Mouse (Mus musculus) small intestine, adult 2 months (tissue): ENCODE measurements around the gene Ncoa1.

Experiments
- CTCF ChIP-seq: fragments of 200-500 bp; IDR thresholded peaks from 2 replicates; pipeline ENCODE4 v1.5.1; 2012; ENCODE audit warnings: low read depth, mild to moderate bottlenecking, control low read depth, inconsistent platforms, low read length, moderate library complexity, mixed read lengths; ENCODE audit not compliant: insufficient replicate concordance, insufficient read length; ENCODE audit errors: extremely low read depth
- POLR2A ChIP-seq: fragments of 200-500 bp; IDR thresholded peaks from 2 replicates; pipeline ENCODE4 v1.6.1; 2012; ENCODE audit warnings: low read depth, mild to moderate bottlenecking, control low read depth, inconsistent platforms, low read length, moderate library complexity

- TF ChIP-seq CTCF (no peak), POLR2A (no peak)
Measured at GRCm38 (mm10) chr12:4285186-4285585, 191.8 kb downstream of the Ncoa1 start.
